Mouse (Mus musculus) ES-E14 (cell line): Measurements from ENCODE around the gene Gm15294.

ENCODE experiments used
- CHD2 ChIP-seq: IDR thresholded peaks from 2 replicates; pipeline ENCODE4 v1.6.1; 2014; ENCODE audit warnings: mild to moderate bottlenecking, low read depth, low read length, inconsistent platforms
- HCFC1 ChIP-seq: IDR thresholded peaks from 2 replicates; pipeline ENCODE4 v1.6.1; 2012; ENCODE audit warnings: low read length, inconsistent platforms, borderline replicate concordance; ENCODE audit not compliant: insufficient read depth
- MAFK ChIP-seq: IDR thresholded peaks from 2 replicates; pipeline ENCODE4 v1.6.1; 2014; ENCODE audit warnings: mild to moderate bottlenecking, low read depth, low read length, inconsistent platforms; ENCODE audit not compliant: insufficient read depth
- ZC3H11A ChIP-seq: IDR thresholded peaks from 2 replicates; pipeline ENCODE4 v1.6.1; 2012; ENCODE audit warnings: low read depth, mild to moderate bottlenecking, inconsistent platforms, low read length, borderline replicate concordance
- ZNF384 ChIP-seq: IDR thresholded peaks from 2 replicates; pipeline ENCODE4 v1.6.1; 2012; ENCODE audit warnings: low read depth, low read length, inconsistent platforms

GRCm38 (mm10) chrX:141873597-141873996 lies 1.4 kb downstream of the Gm15294 start:
- TF ChIP-seq HCFC1 (no peak), ZNF384 (no peak), MAFK (no peak), ZC3H11A (no peak), CHD2 (no peak)
